Mouse (Mus musculus) lung, postnatal 14 days (tissue): ENCODE measurements around the gene Cxcl10.
"Not testable (repeated sequence)": the region's sequence is repeated elsewhere in the genome, so short reads cannot be mapped to it uniquely, and the experiment has no call there.

Experiments
- DNase-seq: peaks from one replicate; pipeline ENCODE4 v3.0.0; 2021

Cxcl10 gene

DNA sequence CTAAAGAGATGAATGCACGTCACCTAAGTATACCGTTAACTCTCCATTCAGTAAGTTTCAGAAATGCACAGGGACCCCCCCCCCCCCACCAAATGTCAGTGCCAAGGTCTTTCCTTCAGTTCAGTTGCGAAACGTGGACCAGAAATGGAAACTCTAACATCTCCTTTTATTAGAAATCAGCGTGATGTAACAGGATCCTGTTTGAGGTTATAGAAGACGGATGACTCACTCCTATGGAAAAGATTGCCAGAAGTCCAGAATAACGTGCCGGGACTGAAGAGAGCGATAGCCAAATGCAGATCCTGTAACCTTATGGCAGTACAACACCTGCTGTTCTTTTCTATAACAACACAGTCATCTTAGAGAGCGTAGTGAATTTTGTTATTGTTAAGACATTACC lies 19.7 kb upstream of the Cxcl10 start:
- DNase-seq: no peak

DNA sequence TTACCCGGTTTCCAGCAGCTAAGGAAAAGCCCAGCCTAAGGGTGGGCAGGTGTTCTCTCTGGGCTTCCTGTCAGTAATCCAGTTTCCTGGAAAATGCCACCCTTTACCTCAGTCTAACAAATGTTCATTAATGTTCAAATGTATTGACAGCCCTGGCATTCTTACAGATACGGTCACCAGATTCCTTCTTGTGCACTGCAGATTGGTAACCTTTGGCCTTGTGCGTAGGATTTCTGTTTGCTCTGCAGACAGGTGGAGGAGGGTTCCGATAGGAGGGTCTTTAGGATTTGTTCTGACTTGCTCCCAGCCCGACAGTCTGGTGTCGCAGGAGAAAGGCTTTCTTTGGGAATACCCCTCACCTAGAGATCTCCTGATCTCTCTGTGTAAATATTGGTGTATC lies 17.9 kb upstream of the Cxcl10 start:
- no peak for DNase-seq

DNA sequence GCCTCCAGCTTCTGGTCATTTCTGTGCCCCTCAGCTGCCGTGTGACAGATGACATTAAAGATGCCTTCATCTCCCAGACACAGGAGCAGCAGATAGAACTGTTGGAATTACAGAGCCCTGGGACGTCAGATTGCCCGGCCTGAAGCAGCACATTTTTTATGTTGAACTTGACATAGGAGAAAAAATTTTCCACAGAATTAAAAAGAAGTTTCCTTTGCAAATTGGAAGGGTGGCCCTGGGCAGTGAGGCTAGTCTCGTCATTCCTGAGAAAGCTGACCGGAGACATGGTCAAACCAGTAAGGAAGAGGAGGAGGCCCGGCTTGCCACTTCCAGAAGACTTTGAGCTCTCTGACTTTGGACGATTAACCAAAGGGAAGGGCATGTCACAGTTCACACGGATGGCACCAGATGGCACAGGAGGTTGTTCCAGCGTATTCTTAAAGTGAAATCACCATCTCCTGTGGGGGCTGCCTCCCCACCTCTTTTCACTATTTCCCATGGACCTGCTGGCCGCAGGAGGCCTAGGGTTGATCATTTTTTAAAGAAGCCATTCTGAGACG lies 16.5 kb upstream of the Cxcl10 start:
- DNase-seq: no peak

DNA sequence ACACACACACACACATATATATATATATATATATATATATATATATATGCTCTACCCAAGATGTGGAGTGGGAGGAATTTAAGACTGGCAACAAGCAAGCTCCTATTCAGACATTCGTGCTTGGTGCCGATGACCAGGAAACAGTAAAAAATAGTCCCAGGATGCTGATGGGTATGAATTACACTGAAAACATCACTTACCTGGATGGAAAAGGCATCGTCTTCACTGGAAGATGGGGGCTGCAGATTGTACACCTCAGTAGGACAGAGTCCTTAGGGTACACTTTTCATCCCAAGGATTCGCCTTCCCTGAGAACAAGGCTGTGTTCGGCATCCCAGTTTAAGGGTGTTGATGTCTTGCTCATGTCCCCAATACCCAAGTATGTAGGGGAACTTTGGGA lies 15.3 kb upstream of the Cxcl10 start:
- no peak for DNase-seq

DNA sequence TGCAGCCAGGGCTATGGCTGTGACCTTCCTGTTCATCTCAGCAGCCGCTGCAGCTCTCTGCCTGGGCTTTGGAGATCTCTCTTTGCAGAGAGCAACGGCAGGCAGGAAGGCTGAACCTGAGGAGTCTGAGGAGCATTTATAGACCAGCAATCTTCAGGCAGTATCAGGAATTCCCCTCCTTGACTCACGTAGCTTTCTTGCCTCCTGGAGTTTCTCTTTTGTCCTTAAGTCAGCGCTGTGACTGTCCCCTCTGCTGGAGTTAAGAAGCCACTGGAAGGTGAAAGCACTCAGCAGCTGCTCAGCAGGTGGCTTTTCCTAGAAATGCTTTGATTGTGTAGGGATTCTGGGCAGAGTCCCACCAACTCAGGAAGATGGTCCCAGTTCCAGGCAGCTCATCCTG lies 14.5 kb upstream of the Cxcl10 start:
- no peak for DNase-seq

DNA sequence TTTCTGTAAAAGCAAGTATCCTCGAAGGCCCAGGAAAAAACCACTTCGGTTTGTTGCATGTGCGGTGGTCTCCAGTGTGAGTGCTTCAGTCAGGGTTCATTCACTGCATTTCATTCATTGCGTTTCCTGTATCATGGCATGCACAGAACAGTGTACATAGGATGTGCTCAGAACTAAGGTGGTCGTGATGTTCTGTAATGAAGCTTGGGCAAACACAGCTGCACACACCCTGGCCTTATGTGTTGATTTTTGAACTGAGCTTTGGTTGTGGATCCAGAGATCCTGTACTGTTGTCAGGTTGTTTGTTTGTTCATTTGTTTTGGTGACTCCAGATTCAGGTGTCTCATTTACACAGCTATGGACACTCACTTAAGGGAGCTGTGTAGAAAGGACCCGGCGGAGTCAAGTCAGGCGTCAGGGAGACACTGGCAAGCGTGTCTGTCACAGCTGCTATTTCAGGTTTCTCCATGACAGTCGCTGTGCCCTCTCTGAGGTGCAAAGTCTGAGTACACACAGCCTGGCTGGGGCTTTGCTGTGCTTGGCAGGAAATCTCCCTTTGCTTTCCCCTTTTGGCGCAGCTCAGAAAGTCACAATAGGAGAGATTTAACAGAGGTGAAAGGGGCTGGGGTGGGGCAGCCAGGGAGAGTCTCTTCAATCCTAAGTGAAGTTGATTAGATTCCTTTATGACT lies 10.2 kb upstream of the Cxcl10 start:
- DNase-seq: no peak

DNA sequence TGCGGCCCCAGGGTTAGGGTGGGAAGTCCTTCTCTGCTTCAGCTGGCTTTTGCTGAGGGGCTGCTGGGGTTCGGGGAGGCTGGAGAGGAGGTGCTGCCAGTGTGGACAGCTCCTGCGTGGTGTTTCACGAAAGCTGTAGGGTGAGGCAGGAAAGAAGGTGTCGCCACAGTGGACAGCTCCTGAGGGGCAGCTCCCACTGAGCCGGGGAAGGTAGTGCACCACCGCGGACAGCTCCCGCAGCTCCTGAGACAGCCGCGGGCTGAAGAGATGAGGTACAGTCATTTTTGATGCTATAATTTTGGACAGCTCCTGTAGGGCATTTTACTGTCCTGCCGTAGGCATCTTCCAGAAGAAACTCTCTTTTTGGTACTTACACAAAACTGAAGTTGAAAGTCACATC lies 9.3 kb upstream of the Cxcl10 start:
- DNase-seq: peak; percentile 6

DNA sequence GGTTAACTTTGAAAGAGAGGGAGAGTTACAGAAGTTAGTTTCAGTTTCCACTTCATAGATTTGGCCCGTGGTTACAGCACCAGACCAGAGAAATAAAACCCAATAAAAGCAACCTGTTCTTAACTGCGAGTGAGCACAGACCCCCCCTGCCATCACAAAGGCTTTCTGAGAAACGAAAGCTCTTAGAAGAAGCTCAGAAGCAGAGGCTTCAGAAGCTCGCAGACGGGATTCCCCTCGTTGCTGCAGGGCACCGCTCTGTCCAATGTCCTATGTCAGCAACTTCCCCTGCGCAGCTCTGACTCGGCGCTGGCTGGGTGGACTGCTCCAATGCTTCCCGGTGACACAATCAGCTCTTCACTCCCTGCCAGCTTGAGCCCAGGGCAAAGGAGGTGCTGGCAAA lies 4.8 kb upstream of the Cxcl10 start:
- peak; percentile 48 for DNase-seq

DNA sequence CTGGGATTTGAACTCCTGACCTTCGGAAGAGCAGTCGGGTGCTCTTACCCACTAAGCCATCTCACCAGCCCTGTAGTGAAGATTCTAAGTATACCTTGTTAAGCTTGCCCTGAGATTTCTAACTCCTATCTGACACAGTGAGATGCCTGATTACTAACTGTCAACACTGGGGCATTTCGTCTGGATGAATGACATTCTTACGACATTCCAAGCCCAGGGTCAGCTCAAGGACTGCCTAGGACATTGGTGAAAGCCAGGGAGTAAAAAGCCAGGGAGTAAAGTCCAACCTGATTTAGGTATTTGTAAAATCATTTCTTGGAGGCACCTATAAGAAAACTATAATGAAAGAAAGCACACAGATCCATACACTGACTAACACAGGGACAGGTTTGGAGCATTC lies 4.0 kb upstream of the Cxcl10 start:
- DNase-seq: not testable (repeated sequence)

DNA sequence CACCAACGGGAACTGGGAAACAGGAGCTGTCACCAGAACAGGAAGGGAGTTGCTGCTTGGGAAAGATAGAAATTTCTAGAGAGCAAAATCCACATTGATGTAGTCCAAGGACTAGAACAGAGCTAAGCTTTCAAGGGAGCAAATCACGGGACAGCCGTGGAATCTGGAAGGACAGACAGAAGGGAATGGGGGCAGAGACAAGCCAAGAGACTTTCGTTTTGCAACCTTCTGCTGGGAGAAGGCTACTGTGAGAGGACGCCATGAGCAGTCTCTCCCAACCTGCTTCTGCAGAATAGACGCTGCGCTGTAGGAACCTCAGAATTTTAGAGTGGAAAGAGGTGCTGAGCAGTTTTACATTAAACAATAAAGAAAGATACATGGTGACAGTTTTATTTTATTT lies 1.0 kb upstream of the Cxcl10 start:
- DNase-seq: no peak

DNA sequence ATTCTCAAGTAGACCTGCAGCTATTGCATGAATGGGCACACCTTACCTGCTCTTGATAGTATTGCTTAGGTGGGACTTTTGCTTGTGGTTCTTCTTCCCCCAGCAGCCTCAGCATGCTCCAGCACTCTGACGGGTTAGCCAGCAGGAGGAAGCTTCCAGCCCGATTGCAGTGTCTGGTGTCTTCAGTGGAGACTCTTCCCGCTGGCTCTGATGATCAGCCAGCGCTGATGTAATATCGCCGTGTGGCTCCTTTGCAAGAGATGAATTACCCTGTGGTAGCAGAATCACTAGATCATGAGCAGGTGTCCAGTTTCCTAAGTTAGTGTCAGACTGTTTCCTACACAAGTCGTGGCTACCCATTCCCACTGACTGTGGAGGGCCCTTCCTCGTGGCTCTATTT lies 3.7 kb downstream of the Cxcl10 start:
- no peak for DNase-seq

DNA sequence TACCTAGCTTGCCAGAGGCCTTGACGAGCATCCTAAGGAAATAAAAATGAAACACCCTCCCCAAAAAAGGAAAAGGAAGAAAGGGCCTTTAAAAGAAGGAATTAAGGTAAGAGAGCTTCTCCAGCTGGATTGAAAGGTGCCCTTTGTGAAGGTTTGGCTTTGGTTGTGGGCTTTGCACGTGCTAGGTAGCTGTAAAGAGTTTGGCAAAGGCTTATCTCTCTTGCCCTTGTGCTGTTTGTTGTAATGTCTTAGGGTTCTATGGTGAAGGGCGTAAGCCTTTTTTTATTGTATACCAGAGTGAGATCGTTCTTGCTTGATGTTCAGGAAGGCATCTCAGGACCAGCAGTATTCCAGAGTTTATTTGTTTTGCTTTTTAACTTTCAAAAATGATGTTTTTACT lies 8.1 kb downstream of the Cxcl10 start:
- DNase-seq: no peak

DNA sequence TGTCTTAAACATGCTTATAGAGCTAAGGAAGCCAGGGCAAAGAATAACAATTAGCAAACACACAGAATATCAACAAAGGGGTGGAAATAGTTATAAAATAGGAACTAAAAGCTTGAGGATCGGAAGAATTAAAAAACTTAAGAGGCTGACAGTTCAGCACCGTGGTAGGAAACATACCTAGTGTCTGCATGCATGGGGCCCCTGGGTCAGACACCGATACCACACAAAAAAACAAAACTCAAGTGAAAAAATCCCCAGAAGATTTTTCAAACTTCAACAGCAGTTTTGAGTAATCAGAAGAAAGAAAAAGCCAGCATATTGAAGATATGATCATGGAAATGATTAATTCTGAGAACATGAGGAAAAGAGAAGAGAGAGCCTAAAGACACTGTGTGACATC lies 11.9 kb downstream of the Cxcl10 start:
- no peak for DNase-seq

DNA sequence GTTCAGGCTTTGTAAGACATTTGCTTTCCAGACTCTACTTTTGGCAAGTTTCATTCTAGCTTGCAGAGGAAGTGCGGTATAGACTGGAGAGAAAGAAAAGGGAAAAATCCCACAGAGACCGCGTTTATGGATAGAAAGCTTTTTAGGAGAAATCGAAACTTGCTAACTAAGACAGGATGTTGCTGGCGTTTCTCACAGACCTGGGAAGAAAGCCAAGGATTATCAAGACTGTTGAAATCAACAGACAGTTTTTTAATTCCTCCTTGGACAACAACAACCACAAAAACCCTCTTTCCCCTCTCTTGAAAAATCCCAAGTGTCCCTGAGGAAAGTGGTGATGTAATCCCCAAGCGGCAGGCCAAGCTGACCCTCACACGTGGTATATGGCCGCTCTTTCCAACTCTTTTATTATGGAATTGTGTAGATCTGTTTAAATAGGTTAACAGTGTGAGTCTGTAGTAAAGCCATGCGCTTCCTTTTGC lies 16.3 kb downstream of the Cxcl10 start:
- peak; percentile 41 for DNase-seq

DNA sequence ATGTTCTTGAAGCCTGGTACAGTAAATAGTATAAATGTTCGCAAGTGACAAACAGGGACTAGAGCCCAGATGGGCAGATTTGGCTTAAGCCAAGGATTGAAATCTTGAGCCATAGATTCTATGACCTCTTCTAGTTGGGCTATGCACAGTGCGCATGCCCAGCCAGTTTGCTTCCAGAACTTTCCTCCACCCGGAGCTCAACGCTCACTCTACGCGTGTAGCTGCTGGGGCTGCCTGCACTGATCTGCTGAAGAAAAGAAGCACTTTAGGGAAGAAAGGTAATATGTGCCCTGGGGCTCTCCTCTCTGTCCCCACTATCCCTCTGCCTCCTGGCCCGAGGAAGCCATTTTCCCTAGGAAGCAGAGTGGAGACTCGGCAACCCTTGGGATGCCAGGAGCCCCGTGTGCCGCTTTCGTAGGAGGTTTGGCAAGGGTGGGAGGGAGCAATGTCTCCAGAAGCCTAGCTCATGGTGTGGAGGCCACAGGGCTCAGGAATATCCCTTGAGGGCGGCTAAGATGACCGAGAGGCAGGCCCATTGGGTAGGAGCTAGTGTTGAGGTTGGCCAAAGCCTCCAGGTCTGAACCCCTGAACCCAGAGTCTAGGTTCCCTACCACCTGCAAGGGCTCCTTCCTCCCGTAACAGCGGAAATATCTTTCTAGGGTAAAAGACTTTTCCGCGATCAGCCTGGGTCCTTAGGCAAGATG lies 16.9 kb downstream of the Cxcl10 start, which contains the start of gene Art3:
TSS of gene Art3 (plus strand) at position 193 of the 704 bp plus-strand sequence.
- DNase-seq: no peak

DNA sequence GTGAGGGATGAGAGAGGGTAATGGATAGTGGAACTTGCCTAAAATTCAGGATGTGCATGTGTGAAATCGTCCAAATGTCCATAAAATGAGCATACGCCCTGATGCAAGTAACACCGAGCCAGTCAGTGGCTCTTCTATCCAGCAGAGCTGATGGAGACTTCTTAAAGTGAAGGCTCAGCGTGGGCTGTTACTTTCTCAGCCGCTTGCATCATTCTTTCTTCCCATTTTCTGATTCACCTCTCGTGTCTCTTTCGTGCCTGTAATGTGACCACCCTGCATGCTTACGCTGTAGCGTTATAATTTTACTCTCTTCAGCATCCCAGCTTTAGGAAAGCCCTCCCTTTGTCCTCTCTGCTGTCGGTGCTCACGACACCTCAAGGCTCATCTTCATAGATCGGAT lies 17.6 kb downstream of the Cxcl10 start:
- DNase-seq: no peak

DNA sequence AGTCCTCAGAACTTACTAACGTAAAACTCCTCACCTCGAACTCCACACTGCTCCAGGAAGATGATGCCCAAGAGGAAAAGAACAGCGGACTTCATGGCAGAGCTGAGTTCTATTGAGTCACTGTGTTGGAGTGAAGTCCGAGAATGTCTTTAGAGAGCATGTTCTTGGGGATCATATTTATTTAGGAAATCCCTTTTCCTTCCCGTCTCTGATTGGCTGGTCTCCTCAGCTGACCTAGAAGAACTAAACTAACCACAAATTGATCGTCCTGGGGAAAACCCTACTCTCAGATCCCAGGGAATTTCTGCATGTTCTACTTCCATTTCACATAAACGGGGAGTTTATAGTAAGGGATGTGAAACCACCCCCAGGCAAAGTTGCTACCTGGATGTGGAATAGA lies 20.8 kb downstream of the Cxcl10 start, which contains the start of gene Cxcl9:
TSS of gene Cxcl9 (minus strand) at position 151 of the 400 bp plus-strand sequence.
- DNase-seq: no peak

DNA sequence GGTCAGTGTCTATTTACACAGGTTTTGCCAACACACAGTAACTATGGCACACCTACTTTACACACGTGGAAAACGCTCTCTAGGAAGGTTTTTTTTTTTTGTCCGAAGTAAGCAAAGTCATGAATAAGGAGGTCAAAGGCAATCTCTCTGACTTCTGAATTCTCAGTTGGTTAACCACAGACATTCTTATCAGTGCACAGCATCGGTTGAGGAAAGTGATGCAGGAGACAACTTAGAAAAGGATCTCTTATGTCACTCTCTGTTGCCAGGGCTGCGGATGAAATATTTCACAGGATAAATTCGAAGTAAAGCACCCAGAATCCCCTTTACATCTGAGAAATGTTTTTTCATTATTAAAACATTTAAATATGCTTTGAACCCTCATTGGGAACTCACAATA lies 21.3 kb downstream of the Cxcl10 start:
- no peak for DNase-seq

DNA sequence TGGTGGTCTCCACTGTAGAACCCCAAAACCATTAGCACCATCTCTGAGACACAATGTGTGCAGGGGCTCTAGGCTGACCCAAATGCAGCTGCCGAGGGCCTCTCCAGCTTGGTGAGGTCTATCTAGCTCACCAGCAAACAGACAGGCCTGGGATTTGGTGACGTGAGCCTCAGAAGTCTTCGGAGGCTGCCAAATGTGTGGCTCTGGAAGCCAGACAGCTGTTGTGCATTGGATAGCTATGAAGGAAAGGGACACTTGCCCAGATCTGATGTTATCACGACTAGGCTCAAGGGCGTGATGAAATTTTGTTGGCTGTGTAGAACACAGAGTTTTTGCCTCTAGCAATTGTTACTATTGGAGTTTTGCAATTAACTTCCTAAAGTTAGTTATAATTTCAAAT lies 25.4 kb downstream of the Cxcl10 start:
- peak; percentile 61 for DNase-seq

DNA sequence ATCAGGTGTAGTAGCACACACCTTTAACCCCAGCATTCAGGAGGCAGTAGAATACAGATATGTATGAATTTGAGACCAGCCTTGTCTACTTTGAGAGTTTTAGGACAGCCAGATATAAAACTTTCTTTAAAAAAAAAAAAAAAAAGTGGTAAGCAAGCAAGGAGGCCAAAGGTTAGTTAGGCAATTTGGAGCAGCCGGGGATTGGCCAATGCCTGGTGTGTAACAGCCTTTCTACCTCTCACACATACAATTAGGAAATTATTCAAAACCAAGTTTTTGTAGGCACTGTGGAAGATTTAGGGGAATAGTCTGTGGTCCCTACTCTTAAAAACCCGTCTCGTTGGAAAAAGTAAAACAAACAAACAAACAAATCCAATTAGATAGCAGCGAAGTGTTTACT lies 26.1 kb downstream of the Cxcl10 start:
- DNase-seq: peak; percentile 21

DNA sequence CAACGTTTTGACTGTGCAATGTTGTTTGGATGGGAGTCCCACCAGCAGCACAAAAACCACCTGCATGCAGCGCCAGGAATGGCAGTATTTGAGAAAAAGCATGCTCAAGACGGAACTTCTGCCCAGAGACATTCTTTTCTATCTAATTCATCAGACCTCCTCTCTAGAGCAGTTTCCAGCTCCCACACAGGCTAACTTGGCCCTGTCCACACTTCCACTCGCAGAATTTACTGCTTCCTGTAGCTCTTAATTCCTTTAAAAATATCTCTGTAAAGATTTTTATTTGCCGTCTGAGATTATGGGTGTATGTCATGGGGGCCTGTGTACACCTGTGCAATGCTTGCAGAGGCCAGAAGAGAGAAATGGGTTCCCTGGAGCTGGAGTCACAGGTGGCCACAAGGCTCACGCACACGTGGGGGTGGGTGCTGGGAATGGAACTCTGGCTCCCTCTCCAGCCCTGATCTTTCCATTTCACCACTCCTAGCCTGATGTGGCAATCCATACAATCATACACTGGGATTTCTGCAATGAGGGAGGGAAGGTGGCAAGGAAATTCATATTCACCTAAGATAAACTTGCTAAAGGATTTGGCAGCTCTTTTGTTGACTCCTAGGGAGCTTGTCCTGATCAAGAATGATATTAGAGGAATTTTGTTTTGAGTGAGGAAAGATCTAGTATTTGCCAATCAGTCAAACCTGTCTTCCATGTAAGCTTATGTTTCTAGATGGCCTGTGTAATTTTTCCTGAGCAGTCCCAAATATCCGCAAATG lies 26.9 kb downstream of the Cxcl10 start:
- no peak for DNase-seq

DNA sequence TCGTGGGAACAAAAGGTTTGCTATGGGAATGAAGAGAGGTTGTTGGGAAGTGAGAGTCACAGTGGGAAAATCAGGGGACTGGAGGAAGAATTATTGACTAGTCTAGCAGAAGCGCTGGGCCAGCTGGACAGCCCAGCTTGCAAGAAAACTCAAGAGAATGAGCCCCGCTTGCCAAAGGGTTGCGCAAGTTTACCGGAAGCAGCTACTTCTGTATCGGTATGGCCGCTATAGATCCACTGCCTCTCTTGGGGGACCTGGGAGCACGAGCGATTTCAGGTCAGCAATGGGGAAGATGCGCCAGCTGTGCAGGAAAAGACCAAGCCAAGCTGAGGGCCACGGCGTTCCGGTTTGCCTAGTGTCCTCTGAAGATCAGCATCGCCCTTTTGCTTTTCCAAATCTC lies 30.1 kb downstream of the Cxcl10 start:
- DNase-seq: no peak

DNA sequence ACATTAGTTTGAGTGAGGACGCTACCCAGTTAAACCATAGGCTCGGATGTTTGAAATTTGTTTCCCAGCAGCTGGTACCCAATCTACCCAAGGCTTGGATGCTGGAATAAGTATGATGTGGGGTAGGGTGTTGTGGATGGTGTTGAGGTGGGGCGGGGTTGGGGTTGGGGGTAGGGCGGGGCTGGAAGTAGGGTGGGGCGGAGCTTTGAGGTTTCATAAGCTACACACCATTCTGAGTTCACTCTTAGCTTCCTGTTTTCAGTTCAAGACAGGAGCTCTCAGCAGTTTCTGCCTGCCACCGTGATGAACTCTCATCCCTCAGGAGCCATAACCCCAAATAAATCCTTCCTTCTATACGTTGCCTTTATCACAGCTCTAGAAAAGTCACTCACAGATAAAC lies 30.6 kb downstream of the Cxcl10 start:
- DNase-seq: no peak

DNA sequence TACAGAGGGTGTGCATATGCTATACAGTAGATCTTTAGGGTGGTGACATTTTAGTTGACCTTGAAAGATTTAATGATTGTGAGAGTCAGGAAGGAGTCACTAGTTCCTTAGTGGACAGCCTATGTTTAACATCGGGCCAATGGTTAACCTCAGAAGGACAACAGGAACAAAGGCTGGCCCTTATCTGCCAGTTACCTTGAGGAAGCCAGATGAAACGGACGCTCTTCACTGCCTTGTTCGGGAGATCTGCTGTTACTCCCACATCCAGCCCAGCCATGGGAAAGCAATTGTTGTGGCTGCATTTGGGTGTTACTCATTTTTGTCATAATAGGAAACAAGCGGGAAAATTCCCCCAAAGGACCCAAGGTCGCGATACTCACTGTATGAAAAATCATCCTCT lies 34.9 kb downstream of the Cxcl10 start:
- no peak for DNase-seq
